Mouse (Mus musculus) cerebellum, adult 9-10 months (tissue): ENCODE results near the gene Fkbp8.
A peak's percentile ranks its signal among the peaks of the same experiment; 100 is the strongest.
"Not testable (repeated sequence)": the region's sequence is repeated elsewhere in the genome, so short reads cannot be mapped to it uniquely, and the experiment has no call there.

ENCODE experiments used
- DNase-seq: peaks from one replicate; pipeline ENCODE4 v3.0.0; 2022

Gene Fkbp8

DNA sequence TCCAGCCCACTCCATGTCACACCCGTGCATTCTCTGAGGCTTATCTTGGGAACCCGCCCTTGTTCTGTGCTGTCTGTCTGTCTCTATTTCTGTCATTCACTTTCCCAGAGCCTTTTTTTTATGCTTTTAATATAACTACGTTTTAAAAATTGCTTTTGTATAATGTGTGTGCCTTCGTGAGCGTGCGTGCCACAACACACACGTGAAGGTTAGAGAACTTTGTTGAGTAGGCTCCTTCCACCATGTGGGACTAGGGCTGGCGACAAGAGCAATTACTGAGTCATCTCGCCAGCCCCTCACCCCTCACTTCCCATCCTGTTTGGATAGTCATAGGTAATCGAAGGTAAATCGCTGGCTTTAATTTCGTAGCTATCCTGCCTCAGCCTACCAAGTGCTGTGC lies 25.0 kb upstream of the Fkbp8 start:
- DNase-seq: no peak

GRCm38 (mm10) chr8:70503062-70503750 lies 24.3 kb upstream of the Fkbp8 start:
- peak; percentile 84 for DNase-seq

GRCm38 (mm10) chr8:70504291-70504716 lies 23.2 kb upstream of the Fkbp8 start:
- no peak for DNase-seq

DNA sequence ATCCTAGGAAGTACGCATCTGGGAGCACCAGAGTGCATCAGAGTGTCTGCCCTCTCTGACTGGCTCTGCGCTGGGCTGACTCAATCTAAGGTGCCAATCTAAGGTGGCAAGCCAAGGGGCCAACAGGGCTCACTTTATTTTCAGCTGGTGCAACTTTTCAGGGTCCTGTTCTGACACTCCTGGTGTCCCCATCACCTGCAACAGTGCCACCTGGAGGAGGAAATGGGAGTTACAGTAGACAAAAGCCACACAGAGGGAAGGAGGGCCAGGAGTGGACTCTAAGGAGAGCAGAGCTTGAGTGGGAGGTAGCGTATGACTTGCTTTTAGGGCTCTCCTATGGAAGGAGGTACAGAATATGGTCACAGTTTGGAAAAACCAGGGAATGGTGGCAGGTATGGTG lies 22.7 kb upstream of the Fkbp8 start:
- DNase-seq: peak; percentile 91

GRCm38 (mm10) chr8:70505698-70506327 lies 21.7 kb upstream of the Fkbp8 start:
- no peak for DNase-seq

GRCm38 (mm10) chr8:70506328-70507026 lies 21.0 kb upstream of the Fkbp8 start, which contains the start of gene Rex1bd:
Gene Rex1bd, minus strand, starts transcription at chr8:70506752.
- peak; percentile 92 for DNase-seq

DNA sequence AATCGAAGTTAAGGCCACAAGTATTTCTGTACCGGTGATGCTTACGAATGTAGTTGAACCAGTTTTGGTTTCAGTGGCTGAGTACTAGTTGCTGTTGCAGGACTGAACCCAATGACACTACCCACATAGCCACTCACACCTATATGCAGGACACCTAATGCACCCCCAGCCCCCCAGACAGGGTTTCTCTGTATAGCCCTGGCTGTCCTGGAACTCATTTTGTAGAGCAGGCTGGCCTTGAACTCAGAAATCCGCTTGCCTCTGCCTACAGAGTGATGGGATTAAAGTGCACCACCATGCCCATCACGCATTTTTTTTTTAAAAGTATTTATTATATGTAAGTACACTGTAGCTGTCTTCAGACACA lies 20.5 kb upstream of the Fkbp8 start:
- DNase-seq: no peak

- no peak for DNase-seq
Observed at GRCm38 (mm10) chr8:70509281-70509952, 18.1 kb upstream of the Fkbp8 start.

- peak; percentile 97 for DNase-seq
Observed at GRCm38 (mm10) chr8:70510228-70510915, 17.2 kb upstream of the Fkbp8 start, which contains the start of gene Uba52. Gene Uba52, minus strand, starts transcription at chr8:70510801.

DNA sequence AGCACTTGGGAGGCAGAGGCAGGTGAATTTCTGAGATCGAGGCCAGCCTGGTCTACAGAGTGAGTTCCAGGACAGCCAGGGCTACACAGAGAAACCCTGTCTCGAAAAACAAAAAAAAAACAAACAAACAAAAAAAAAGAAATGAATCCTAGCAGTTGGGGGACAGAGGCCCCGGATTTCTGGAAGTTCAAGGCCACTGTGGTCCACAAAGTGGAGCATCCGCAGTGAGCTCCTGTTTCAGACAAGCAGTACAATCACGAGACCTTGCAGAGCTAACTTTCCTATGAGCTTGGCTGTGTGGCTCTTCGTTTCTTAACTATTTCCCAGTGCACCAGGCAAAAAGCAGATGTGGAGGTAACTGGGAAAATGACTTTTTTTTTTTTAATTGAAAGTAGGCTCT lies 16.4 kb upstream of the Fkbp8 start:
- not testable (repeated sequence) for DNase-seq

- DNase-seq: no peak
Observed at GRCm38 (mm10) chr8:70511770-70512169, 15.8 kb upstream of the Fkbp8 start.

DNA sequence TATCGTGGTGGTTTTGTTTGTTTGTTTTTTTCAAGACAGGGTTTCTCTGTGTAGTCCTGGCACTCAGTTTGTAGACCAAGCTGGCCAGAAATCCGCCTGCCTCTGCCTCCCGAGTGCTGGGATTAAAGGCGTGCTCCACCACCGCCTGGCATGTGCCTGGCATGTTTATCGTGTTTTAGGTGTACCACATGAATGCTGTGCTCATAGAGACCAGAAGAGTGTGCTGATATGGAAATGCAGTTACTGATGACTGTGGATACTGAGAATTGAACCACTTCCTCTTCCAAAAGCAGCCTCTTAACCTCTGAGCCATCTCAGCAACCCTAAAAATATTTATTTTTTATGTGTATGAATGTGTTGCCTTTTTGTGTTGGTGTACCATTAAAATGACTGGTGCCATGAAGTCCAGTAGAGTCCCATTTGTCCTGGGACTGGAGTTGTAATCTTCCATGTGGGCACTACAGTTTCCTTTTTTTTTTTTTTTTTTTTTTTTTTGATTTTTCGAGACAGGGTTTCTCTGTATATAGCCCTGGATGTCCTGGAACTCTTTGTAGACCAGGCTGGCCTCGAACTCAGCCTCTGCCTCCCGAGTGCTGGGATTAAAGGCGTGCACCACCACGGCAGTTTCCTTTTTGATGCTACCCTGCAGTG lies 15.1 kb upstream of the Fkbp8 start:
- no peak for DNase-seq

DNA sequence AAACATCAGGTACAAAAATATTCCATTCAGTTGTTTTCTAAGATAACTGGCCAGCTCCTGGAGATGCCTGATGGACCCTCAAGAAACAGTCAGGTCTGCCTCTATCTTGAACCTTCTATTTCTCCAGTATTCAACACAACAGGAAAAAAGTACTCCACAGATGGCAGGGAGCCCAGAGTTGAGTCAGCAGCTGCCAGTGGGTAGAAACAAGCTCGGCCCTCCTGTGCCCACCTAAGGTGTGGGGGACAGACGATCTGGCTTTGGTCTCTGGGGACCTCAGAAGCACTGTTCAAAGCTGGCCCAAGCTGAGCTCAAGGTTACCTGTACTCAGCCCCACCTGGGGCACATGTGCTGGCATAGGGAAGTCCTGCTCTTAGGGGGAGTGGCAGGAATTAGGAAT lies 14.1 kb upstream of the Fkbp8 start:
- no peak for DNase-seq

GRCm38 (mm10) chr8:70517940-70518643 lies 9.4 kb upstream of the Fkbp8 start:
- no peak for DNase-seq

DNA sequence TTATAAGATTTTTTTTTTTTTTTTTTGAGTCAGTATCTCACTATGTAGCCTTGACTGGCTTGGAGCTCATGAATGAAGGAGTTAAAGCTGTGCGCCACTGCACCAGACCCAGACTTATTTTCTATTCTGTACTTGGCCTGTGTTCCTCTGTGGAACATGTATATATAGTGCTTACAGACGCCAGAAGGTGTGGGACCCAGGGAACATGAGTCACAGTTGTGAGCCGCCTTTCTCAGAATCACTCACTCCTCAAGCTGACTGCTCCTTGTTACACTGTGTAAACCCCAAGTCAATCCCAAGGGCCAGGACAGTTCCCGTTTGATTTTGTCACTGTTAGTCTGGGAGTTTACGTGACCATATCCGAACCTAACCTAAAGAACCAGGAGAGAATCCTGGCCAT lies 8.5 kb upstream of the Fkbp8 start:
- DNase-seq: no peak

GRCm38 (mm10) chr8:70519606-70520005 lies 7.9 kb upstream of the Fkbp8 start:
- no peak for DNase-seq

DNA sequence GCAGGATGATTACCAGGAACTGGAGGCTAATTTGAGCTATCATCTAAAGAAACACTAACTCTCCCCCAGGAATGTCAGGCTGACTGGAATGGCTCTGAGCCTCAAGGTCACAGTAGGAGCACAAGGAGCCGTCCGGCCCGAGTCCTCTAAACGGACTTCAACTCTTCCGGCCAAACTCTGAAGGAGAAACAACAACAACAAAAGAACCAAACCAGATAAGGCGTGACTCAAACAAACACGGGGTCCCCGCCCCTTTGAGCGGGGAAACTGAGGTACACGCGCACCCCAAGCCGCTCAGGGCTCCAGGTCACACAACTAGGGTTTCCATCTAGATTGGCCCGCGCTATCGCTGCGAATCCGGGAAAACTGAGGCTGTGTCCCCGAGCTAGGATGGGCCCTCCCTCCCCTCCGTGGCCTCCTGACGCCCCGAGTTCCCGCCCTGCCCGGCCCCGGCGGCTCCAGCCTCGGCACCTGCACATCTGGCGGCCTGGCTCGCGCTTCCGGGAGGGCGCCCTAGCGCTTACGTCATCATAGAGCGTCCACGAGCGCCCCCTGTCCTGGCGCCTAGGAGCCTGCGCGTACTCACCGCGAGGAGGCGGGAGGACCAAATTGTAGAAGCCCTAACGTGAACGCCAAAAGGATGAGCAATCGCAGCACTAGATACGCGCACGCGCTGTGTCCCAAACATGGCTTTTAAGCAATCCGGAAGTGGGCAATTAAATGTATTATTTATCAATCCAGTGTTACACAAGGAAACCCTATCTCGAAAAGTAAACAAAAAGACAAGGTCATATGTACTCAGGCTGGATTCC lies 4.7 kb upstream of the Fkbp8 start:
- peak; percentile 96 for DNase-seq

- DNase-seq: no peak
Observed at GRCm38 (mm10) chr8:70527111-70527511, 413 bp upstream of the Fkbp8 start.

DNA sequence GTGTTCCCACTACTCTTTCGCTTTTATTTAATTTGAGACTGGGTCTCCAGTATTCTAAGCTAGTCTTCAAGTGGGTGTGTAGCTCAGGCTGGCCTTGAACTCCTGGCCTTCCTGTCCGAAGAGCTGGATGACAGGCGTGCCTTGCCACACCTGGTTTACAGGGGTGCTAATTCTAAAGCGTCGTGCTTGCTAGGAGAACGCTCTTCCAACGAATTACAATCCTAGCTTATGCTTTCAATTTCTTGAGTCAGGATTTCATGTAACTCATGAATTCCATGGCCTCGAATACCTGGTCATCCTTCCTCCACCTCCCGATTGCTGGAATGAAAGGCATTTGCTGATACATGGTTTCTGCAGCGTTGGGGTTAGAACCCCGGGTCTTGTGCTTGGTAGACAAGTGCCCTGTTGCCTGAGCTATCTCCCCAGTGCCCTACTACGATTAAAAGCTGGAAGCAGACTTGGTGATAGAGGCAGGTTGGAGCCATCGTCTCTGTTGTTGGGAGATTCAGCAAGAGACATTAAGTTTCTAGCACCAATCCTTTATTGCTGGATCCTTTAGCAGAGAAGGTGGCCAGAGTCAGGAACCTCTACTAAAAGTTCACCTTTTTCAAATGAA lies 766 bp downstream of the Fkbp8 start:
- no peak for DNase-seq

DNA sequence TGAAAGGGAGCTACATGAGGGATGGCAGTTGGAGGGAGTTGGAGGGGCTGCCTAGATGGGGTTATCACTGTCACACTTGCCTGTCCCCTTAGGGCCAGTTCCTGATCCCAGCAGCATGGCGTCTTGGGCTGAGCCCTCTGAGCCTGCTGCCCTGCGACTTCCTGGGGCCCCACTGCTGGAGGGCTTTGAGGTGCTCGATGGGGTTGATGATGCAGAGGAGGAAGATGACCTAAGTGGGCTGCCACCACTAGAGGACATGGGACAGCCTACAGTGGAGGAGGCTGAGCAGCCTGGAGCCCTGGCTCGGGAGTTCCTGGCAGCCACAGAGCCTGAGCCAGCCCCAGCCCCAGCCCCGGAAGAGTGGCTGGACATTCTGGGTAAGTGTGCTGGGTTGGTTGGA lies 1.8 kb downstream of the Fkbp8 start:
- no peak for DNase-seq
